Mouse (Mus musculus) lung, postnatal 0 days (tissue): ENCODE data around the gene Lysmd1. TPM values are rescaled to one million over a fixed set of nuclear protein-coding genes. Genes with fewer than 3 reads are reported as not detected.
A peak's percentile ranks its signal among the peaks of the same experiment; 100 is the strongest.

Experiments
- ATAC-seq: fragments of 200-750 bp; cut with Nextera tagmentation; 2 replicates; pipeline ENCODE4 v1.8.0; 2017; ENCODE audit warnings: moderate library complexity
- DNase-seq: peaks from one replicate; pipeline ENCODE4 v3.0.0-alpha.2; 2016; ENCODE audit warnings: low spot score
- H3K27ac ChIP-seq: fragments of 300-500 bp; sonication (generic); 2 replicates; pipeline ENCODE4 v1.5.1; 2014; ENCODE audit warnings: antibody characterized with exemption, mild to moderate bottlenecking, low read length, mixed read lengths
- H3K27me3 ChIP-seq: fragments of 300-500 bp; sonication (generic); replicated peaks from 2 replicates; pipeline ENCODE4 v1.6.1; 2014; ENCODE audit warnings: low read length, mixed read lengths; ENCODE audit not compliant: insufficient read depth
- H3K36me3 ChIP-seq: fragments of 300-500 bp; sonication (generic); 2 replicates; pipeline ENCODE4 v1.6.1; 2014; ENCODE audit warnings: low read length, mixed read lengths; ENCODE audit not compliant: insufficient read depth
- H3K4me1 ChIP-seq: fragments of 300-500 bp; sonication (generic); 2 replicates; pipeline ENCODE4 v1.6.1; 2014; ENCODE audit warnings: antibody characterized with exemption, low read depth, low read length, mixed read lengths; ENCODE audit not compliant: insufficient read depth
- H3K4me2 ChIP-seq: fragments of 300-500 bp; sonication (generic); replicated peaks from 2 replicates; pipeline ENCODE4 v1.6.1; 2014; ENCODE audit warnings: low read depth, mild to moderate bottlenecking, low read length, moderate library complexity, mixed read lengths
- H3K4me3 ChIP-seq: fragments of 300-500 bp; sonication (generic); 2 replicates; pipeline ENCODE4 v1.5.1; 2014; ENCODE audit warnings: low read depth, low read length
- H3K9ac ChIP-seq: fragments of 300-500 bp; sonication (generic); replicated peaks from 2 replicates; pipeline ENCODE4 v1.6.1; 2014; ENCODE audit warnings: low read depth, mild to moderate bottlenecking
- H3K9me3 ChIP-seq: fragments of 300-500 bp; sonication (generic); 2 replicates; pipeline ENCODE4 v1.6.1; 2016; ENCODE audit warnings: low read length, mixed read lengths
- CTCF ChIP-seq: IDR thresholded peaks from 2 replicates; pipeline ENCODE4 v1.5.1; 2016; ENCODE audit warnings: antibody characterized with exemption, mild to moderate bottlenecking
- EP300 ChIP-seq: IDR thresholded peaks from 2 replicates; pipeline ENCODE4 v1.6.1; 2016; ENCODE audit warnings: antibody characterized with exemption, mild to moderate bottlenecking, control low read depth
- WGBS: fragments of 180-500 bp; shearing (Covaris S2); extraction: QIAGEN DNeasy Blood & Tissue Kit; methylation state at CpG from one replicate; pipeline ENCODE4 v1.1.7; 2014; 5-methylcytosine and 5-hydroxymethylcytosine counted together
- polyA plus RNA-seq: library from polyadenylated mRNA; unstranded; fragments of >200 nt; fragmentation: Nextera tagmentation; extraction: Ambion mirVana; gene quantifications from 2 replicates; pipeline ENCODE4 v1.2.1, GENCODE M21; 2015

Gene Lysmd1
- 13.3 and 14.0 TPM in 2 replicates for polyA plus RNA-seq

GRCm38 (mm10) chr3:95133680-95134101, at the start of gene Lysmd1, which contains the start of gene Scnm1:
Gene Lysmd1 (plus strand): TSS chr3:95134088.
Gene Scnm1 (minus strand): TSS chr3:95134011.
- H3K4me2 ChIP-seq: peak within 1 kb of the TSS; percentile 85
- WGBS: 0% methylated on average over 20 of the region's 20 CpGs
- ATAC-seq (peak; percentile 96), DNase-seq (peak; percentile 98)
- peaks cover 7% of the 10 kb centered on the region; the same call in 1 of the 2 replicates for H3K4me1 ChIP-seq
- peak within 1 kb of the TSS; percentile 60 for H3K4me3 ChIP-seq
- TF ChIP-seq CTCF: peak; percentile 21; the same call in 1 of the 2 replicates
- peak; percentile 60; the same call in 1 of the 2 replicates for TF ChIP-seq EP300
- 0 out of 2 replicates have a peak, but pooled peaks cover 6% of the 10 kb centered on the region for H3K36me3 ChIP-seq
- H3K9me3 ChIP-seq: no peaks in the 10 kb centered on the region
- H3K27ac ChIP-seq: peak within 1 kb of the TSS; percentile 74
- peak within 1 kb of the TSS; percentile 71 for H3K9ac ChIP-seq
- H3K27me3 ChIP-seq: no peaks in the 10 kb centered on the region

GRCm38 (mm10) chr3:95088071-95088470, 45.8 kb upstream of the Lysmd1 start:
- Histone ChIP-seq H3K4me1 (no peaks in the 10 kb centered on the region), H3K9me3 (no peaks in the 10 kb centered on the region), H3K4me3 (no peak overlapping the region), H3K9ac (no peak overlapping the region), H3K36me3 (no peaks in the 10 kb centered on the region), H3K27ac (no peak overlapping the region), H3K4me2 (no peak overlapping the region), H3K27me3 (no peaks in the 10 kb centered on the region)
- no peak for DNase-seq
- WGBS: 96% methylated on average over 1 of the region's 1 CpGs
- ATAC-seq: no peak
- TF ChIP-seq EP300: no peak
- TF ChIP-seq CTCF: no peak

- Histone ChIP-seq H3K27ac (no peak overlapping the region), H3K9me3 (no peaks in the 10 kb centered on the region), H3K4me3 (no peak overlapping the region), H3K4me1 (peaks cover 6% of the 10 kb centered on the region; the same call in 1 of the 2 replicates), H3K4me2 (no peak overlapping the region), H3K27me3 (no peaks in the 10 kb centered on the region), H3K36me3 (no peaks in the 10 kb centered on the region; the same call in 1 of the 2 replicates), H3K9ac (no peak overlapping the region)
- TF ChIP-seq CTCF: no peak
- no peak for TF ChIP-seq EP300
- ATAC-seq (no peak), DNase-seq (no peak)
- WGBS: 17% methylated on average over 2 of the region's 2 CpGs
Observed at GRCm38 (mm10) chr3:95100854-95101253, 33.0 kb upstream of the Lysmd1 start.

- H3K27me3 ChIP-seq: no peaks in the 10 kb centered on the region
- peak; percentile 58 for DNase-seq
Observed at GRCm38 (mm10) chr3:95105121-95105520, 28.8 kb upstream of the Lysmd1 start.

GRCm38 (mm10) chr3:95105586-95106337, 28.1 kb upstream of the Lysmd1 start:
- Histone ChIP-seq H3K4me1 (peaks cover 6% of the 10 kb centered on the region; the same call in 1 of the 2 replicates), H3K4me3 (peak overlapping the region; percentile 94), H3K27ac (peak overlapping the region; percentile 90), H3K9me3 (no peaks in the 10 kb centered on the region), H3K36me3 (no peaks in the 10 kb centered on the region), H3K4me2 (peak overlapping the region; percentile 64), H3K27me3 (no peaks in the 10 kb centered on the region), H3K9ac (peak overlapping the region; percentile 80)
- TF ChIP-seq CTCF (no peak), EP300 (no peak)
- ATAC-seq (peak; percentile 20; the same call in 1 of the 2 replicates), DNase-seq (peak; percentile 64)
- under 1% methylated on average over 16 of the region's 16 CpGs for whole genome bisulfite sequencing

More at GRCm38 (mm10) chr3:95105121-95105520, 28.8 kb upstream of the Lysmd1 start:
- no peaks in the 10 kb centered on the region for H3K36me3 ChIP-seq
- peak overlapping the region; percentile 26; the same call in 1 of the 2 replicates for H3K9ac ChIP-seq
- WGBS: 29% methylated on average over 4 of the region's 4 CpGs
- H3K4me1 ChIP-seq: peaks cover 6% of the 10 kb centered on the region; the same call in 1 of the 2 replicates
- H3K9me3 ChIP-seq: no peaks in the 10 kb centered on the region
- peak overlapping the region; percentile 94 for H3K4me3 ChIP-seq
- peak overlapping the region; percentile 38; the same call in 1 of the 2 replicates for H3K27ac ChIP-seq
- no peak for ATAC-seq
- peak overlapping the region; percentile 64 for H3K4me2 ChIP-seq
- TF ChIP-seq EP300: no peak
- TF ChIP-seq CTCF: no peak
